Mouse (Mus musculus) activated CD4-positive, CD25-positive, alpha-beta regulatory T cell, adult 4 months (primary cell): ENCODE measurements around the gene Rad23b. TPM values are rescaled to one million over a fixed set of nuclear protein-coding genes. Genes with fewer than 3 reads are reported as not detected.
"Not testable (repeated sequence)": the region's sequence is repeated elsewhere in the genome, so short reads cannot be mapped to it uniquely, and the experiment has no call there.

Experiments
- ATAC-seq: one replicate; pipeline ENCODE4 v1.8.0; 2017
- polyA plus RNA-seq, 2 experiments: library from polyadenylated mRNA; unstranded; fragments of 100-300 nt; shearing (Covaris generic); gene quantifications; one replicate each; pipeline ENCODE4 v1.2.1; 2017

The Rad23b gene
- polyA plus RNA-seq = 10 to 100 TPM; 13.6 to 14.1 TPM

DNA sequence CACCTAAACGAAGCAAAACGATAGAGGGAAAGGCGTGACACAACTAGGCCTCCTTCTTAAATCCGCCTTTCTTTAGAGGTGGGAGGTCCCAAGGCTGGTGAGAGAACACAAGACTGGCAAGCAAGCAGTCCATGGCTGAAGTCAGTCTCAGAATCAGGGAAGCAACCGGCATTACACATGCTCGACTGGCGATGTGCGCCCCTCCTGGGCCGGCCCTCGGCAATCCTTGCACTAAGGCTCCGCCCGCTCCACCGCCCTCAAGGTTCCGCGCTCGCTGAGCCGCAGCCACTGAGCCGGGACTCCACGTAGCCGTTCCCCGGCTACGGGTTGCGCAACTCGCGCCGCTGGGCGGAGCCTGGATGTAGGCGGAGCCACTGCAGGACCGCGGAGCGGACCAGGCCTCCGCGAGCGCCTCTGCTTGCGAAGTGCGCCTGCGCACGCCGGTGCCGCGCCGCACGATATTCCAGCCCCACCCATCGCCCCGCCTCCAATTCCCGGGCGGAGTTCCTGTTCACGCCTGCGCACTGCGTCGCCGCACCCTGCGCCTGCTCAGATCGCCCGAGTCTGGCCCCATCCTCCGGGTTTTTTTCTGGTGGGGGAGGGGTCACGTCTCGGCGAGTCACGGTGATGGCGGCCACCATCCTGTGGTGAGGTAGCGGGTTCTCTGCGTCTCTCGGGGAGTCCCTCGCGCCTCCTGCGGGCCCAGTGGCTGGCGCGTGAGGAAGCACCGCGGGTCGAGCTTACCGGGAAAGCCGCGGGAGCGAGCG, at the start of gene Rad23b:
Rad23b (plus strand) TSS at position 592 of the 767 bp plus-strand sequence.
- peak; percentile 88 for ATAC-seq

DNA sequence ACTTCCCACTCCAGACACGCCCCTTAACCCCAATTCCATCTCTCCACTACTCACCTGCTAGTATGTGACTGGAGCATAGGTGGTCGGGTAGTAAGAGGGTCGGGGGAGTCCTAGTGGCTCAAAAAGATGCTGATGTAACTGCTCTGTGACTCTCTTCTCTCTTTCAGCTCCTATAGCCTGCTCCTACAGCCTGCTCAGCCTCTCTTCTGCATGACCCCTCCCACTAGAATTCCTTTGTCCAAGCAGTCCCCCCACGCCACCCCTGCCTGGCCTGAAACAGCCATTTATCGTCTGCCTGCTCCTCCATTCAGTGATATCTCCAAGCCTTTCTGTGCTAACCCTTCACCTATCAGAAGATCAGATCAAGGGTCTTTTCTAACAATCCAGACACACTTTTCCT, 45.7 kb upstream of the Rad23b start:
- no peak for ATAC-seq

DNA sequence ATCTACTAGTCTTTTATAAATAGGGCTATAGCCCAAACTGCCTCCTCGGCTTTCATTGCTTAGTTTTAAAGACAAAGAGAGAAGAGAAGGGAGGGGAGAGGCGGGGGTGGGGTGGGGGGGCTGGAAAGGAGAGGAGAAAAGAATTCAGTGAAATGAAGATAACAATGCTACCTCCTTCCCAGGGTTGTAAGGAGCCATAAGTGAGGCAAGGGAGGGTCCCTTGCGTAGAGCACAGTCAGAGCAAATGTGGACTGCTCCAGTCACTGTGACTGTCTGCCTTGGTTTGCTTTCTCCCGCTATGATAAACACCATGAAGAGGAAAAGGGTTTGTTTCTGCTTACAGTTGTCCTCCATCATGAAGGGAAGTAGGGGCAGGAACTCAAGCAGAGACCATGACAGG, 43.2 kb upstream of the Rad23b start:
- ATAC-seq = no peak

DNA sequence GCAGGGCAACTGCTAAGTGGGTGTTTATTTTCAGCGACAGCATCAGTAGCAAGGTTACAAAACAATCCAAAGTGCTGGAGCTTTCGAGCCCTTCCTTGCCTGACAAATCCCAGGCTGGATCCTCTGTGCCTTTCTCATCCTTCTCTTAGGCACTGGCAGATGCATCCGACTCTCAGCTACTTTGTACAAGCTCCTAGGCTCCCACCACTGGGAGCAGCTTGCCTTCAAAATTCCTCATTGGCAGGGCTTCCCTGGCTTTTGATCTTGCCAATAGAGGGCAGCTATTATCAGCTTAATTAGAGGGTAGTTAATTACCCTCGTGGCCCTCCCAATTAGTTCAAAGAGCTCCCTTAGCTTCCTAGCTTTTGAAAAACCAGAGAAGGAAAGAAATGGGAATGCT, 33.1 kb upstream of the Rad23b start:
- ATAC-seq = no peak

DNA sequence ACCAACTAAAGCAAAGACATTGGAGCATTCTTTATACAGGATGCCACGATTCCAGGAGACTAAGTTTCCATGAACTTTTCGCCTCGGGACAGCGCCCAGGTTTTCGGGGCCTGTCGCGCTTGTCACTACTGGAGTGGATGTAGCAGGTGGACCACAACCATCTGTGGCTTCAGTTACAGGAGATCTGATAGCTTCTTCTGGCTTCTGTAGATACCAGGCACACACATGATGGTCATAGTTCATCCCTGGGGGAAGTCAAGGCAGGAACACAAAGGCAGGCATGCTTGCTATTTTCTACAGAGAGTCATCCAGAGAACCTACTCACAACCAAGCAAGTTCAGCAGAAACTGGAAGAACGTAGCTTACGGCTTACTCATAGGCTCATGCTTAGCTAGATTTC, 31.5 kb upstream of the Rad23b start:
- ATAC-seq = not testable (repeated sequence)

DNA sequence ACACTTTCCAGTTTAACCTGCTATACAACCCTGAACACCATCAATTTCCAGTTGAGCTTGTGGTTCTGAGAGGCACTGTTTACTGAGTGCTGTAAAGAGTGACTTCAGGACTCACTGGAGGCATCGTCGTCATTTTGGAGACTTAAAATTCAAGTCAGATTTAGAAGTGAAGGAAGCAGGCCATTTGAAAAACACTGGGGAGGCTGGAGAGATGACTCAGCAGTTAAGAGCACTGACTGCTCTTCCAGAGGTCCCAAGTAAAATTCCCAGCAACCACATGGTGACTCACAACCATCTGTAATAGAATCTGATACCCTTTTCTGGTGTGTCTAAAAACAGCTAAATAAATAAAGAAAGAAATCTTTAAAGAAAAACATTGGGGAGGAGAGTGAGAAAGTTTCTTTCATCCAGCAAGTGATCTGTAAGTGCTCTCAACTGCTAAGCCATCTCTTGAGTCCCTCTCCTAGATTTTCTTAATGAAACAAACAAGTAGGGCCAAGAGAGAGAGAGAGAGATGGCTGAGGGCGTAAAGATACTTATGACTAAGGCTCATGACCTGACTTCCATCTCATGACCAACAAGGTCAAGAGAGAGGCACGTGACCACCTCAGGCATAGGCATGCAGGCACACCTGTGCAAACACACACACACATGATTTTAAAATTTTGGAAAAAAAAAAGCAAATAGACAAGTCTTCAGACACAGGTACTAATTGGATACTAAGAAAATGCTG, 23.9 kb upstream of the Rad23b start:
- no peak for ATAC-seq

DNA sequence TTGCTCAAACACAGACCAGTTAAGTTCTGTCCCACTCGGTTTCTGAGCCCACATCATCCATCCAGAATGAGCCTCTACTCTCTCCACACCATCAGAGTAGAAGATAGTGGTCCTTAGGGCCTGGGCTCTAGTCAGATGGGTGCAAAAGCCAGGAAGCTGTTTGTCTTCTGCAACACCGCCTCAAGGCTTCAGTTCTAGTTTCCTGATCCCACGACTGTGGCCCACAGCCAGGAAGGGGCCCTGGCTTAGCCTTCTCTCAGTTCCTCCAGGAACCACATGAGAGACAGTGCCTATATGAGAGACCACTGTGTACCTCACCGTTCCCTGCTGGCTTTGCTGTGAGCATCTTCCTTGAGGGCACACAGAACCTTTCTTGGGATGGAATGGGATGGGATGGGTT, 22.3 kb upstream of the Rad23b start:
- no peak for ATAC-seq

DNA sequence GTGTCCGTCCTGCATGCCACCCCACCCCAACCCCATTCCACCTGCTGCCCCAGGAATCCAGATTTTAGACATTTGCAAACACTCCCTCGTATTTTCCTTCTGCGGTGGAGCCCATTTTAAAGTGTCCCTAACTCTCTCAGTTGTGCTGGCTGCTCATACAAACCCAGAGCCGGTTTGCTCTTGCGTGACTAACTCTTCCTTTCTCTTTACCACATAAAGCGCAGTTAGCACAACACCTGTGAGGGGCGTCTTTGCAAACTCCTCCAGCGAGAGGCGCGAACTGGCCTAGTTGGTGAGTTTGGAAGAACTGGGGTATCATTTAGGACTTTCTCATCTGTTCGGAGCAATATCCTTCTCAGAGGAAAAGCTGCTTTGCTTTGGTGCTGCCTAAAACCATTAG, 21.4 kb upstream of the Rad23b start:
- no peak for ATAC-seq

DNA sequence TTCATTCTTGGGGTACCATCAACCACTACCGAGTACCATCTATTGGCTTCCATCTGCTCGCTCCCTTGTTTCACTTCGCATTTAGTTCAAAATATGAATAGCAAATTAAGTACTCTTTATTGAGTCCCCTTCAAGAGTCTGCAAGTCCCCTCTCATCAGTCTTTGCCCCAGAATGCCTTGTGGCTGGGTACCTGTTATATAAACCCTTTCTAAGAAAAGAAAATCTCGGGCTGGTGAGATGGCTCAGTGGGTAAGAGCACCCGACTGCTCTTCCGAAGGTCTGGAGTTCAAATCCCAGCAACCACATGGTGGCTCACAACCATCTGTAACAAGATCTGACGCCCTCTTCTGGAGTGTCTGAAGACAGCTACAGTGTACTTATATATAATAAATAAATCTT, 20.9 kb upstream of the Rad23b start:
- ATAC-seq = not testable (repeated sequence)

DNA sequence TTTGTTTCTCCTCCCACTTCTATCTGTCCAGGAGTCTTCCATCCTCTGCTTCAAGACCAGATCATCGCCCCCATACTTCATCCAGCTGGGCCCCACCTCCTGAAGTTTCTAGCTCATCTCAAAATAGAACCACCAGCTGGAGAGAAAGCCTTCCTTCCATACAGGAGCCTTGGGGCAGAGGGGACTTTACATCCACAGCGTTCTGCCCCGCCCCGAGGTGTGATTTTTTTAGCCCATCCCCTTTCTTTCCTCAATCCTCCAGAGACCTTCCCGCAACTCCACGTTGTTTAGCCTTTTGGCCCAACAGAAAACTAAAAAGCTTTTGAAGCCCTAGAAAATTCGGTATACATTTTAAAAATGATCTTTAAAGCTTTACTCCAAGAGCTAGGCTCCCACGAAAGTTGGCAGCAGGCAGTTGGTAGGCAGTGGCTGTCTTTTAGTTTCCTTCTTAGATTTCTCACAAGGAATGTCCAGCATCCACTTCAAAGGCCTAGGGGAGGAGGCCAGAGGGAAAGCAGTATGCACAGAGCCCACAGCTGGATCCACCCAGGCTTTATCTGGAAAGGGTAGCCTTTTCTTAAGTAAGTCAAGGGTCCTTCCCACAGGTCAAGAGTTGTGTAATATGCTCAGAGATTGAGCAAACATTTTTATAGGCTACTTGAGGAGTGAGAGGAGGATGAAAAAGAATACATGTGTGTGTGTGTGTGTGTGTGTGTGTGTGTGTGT, 20.1 kb upstream of the Rad23b start:
- no peak for ATAC-seq

DNA sequence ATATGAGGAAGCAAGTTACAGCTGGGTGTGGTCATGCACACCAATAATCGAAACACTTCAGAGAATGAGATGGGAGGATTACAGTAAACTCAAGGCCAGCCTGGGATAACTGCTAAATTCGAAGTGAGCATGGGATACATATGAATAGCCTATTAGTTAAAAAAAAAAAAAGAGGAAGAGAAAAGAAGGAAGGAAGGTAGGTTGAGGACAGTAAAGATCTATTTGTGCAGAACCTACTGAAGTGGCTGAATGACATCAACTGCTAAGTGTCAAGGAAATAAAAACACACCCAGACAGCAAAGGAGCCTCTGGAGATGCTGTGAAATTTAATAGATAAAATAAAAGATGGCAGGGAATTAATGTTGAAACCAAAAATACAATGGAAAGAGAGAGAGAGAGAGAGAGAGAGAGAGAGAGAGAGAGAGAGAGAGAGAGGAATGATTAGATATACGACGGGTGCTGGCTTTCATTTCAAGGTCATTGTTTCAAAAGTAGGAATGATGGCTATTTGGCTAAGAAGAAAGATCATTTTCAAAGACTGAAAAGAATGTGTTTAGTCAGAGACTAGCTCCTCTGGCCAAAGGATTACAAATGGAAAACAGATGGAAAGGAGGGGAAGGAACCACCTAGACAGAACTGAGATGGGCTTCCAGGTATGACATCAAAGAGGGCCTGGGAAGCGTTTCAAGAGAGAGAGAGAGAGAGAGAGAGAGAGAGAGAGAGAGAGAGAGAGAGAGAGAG, 14.6 kb upstream of the Rad23b start:
- ATAC-seq = no peak

DNA sequence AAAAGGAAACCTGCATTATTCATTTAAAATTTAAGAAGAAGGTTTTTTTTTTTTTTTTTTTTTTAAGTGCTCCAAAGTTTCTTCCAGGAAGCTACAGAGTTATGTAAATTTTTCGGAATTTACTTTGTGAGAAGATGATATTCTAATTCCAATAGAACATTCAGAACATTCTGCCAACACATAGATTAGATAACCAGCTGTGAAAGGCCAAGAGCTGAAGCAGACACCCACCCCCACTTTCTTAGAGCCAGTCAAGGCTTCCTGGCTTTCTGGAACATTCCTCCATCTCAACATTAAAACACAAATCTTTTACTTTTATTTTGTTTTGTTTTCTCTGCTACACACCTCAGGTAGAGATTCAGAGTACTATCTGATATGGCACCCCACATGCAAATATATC, 10.9 kb upstream of the Rad23b start:
- no peak for ATAC-seq

DNA sequence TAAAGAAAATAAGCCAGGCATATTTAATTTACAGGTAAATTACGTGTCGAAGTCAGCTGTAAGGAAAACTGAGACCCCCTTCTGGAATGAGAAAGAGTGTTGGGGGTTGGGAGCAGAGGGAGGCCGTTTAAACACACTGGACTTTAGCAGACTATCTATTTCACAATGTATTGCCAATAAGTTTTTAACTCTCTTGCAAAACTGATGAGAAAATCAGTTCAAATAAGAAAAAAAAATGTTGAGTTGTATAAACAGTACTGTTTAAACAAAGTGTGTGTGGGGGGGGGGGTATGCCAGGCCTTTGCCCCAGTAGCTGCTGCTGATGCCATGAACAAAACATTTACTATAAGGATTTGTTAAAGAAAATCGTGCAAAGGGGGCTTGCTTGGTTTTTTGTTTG, 10.5 kb upstream of the Rad23b start:
- ATAC-seq = no peak

DNA sequence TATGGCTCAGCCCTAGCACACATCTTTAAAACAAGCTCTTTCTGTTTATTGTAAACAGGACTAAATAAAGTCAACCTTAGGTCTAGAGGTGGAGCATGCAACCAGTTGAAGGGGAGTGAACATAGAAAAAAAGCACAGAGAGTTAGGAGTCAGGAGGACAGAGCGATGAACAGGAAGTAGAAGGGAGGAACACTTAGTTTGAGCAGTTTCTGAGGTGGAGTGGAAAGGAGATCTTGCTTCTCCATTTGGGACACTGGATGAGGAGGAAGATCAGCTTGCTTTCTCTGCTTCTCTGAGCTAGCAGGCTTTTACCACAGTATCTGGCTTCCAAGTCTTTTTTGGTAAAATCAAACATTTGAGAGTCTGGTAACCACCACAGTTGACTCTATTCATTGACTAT, 8.0 kb upstream of the Rad23b start:
- no peak for ATAC-seq

DNA sequence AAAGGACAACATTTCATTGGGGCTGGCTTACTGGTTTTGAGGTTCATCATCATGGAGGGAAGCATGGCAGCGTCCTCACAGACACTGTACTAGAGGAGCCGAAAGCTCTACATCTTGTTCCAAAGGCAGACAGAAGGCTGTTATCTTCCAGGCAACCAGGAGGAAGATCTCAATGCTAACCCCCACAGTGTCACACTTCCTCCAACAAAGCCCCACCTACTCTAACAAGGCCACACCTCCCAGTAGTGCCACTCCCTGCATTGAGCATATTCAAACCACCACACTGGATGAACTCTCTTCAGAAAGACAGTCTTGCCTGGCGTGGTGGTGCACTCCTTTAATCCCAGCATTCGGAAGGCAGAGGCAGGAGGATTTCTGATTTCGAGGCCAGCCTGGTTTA, 7.2 kb upstream of the Rad23b start:
- ATAC-seq = peak; percentile 78

DNA sequence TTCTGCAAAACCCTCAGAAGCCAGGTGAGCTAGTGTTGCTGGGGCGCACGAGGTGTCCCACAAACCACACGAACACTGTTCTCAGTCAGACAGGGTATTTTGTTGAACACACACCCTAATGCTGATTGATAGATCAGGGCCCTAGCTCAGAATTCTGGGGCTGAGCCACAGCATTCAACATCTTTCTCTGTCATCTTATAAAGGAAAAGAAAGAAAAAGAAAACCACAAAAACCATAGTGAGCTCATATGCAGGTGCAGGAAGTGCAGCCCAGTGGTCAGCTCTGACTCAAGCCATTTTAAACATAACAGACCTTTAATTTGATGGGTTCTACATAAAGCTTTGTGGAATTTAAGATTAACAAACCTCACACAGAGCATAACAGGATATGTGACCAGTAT, 6.6 kb upstream of the Rad23b start:
- peak; percentile 60 for ATAC-seq

DNA sequence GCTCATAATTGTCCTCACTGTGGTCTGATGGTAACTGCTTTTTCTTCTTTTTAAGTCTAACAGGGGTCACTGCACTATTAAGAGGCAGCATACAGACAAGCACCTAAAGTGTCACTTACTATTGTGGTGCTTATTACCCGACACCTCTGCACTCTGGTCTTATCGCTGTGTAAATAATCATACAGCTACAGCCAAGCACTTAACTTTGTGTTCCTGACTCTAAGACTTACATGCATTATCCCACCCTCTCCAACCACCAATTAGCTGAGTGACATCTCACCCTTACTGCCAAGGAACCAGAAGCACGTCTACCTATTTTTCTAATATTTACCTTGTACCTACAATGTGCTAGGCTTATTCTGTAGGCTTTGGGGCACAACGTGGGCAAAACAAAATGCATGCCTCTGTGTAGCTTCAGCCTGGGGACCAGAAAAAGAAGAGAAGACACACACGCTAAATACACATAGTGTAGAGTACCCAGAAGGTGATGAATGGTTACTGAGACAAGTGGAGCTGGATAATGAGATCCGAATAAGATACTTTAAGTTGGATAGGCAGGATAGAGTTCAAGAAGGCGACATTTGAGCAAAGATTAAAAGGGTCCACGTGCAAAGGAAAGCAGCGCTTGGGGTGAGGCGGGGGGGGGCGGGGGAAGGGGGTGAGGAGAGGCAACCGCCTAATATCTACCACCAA, 938 bp upstream of the Rad23b start:
- ATAC-seq = no peak

DNA sequence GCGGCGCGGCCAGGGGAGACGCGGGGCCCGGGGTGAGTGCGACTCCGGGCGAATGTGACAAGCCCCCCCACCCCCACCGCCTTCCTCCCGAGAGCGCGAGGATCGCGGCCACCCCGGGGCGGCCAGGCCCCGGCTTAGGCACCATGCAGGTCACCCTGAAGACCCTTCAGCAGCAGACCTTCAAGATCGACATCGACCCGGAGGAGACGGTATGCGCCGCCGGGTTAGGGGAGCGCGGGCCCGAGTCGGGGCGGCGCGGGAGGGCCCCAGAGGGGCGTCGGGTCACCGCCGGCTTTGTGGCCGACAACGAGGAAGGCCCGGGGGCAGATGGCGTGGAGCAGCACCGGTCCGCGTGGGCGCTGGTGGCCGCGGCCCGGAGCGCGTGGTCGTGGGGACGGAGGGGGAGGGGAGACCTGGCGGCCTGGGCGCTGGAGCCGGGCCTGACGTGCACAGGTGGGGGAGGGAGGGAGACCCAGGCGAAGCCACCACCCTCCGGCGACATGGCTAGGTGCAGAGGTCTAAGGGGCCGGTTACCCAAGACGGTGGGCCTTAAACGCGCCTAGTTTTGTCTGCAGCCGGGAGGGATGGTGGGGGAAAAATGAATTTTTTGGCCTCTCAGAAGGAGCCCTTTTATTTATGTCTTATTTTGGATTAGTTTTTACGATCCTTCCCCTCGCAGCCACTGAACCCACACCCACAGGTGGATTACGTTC, 532 bp downstream of the Rad23b start:
- peak; percentile 16 for ATAC-seq

DNA sequence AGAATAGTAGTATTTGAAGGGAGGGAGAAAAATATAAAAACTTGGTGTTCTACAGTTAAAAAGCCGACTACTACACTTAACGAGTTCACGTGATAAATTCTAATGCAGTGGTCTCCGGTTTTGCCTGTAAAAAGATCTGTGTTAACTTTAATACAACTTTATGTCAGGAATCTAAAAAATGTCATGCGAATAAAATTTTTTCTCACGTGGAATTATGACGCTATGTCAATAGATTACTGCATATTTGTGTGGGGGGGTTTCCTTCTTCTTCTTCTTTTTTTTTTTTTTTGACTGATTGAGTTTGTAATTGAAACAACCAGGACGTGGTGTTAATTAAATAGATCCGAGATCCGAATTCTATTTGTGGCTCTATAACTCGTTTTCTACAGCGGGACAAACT, 1.2 kb downstream of the Rad23b start:
- ATAC-seq = no peak

DNA sequence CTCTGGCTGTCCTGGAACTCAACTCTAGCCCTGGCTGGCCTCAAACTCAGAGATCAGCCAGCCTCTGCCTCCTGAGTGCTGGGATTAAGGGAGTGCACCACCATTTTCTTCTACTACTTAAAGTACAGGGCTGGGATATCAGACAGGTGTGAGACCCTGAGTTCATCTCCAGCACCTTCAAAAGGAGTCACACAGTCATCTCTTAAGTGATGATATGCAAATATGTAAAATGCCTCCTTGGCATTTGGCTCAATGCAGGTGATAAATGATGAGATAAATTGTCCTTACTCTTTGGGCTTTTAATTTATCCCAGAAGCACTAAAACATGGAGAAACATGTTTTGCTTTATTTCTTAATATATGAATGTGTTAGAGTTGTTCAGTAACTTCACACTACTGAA, 2.0 kb downstream of the Rad23b start:
- ATAC-seq = no peak

DNA sequence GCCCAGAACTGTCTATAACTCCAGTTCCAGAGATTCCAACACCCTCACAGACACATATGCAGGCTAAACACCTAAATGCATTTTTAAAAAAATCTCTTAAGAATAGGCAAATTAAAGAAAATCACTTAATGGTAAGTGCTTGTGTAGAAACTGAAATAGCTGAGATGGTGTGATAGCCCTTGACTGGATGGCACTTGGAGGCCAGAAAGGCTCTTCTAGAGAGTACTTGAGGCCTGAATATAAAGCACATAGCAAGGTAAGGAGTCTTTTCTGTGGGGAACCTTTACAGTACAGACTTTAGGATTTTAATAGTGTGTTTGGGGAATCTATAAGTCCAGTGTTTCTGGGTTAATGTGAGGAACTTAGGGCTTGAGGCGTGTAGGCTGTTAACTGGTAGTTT, 4.2 kb downstream of the Rad23b start:
- ATAC-seq = no peak

DNA sequence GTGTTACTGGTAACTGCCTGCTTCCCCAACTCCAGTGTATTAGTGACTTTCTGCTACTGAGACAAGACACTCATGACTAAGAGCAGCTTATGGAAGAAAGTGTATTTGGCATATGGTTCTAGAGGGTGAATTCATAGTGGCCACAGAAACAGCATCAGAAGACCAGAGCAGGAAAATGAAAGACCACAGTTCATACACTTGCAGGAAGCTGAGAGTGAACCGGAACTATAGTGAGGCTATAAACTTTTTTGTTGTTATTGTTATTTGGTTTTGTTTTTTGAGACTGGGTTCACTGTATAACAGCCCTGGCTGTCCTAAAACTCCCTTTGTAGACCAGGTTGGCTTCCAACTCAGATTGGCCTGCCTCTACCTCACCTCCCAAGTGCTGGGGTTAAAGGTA, 6.0 kb downstream of the Rad23b start:
- peak; percentile 51 for ATAC-seq
